Mouse (Mus musculus) cortical plate, adult 2 months (tissue): ENCODE results near the gene Cuta. TPM values are rescaled to one million over a fixed set of nuclear protein-coding genes. Genes with fewer than 3 reads are reported as not detected.

Source experiments
- H3K27ac ChIP-seq: fragments of 200-500 bp; 2 replicates; pipeline ENCODE4 v1.5.1; 2012; ENCODE audit warnings: low read length, control low read depth, inconsistent platforms; ENCODE audit not compliant: insufficient read depth
- H3K4me1 ChIP-seq: fragments of 200-500 bp; 2 replicates; pipeline ENCODE4 v1.6.1; 2011; ENCODE audit warnings: low read length; ENCODE audit not compliant: control insufficient read depth, insufficient read depth
- H3K4me3 ChIP-seq: fragments of 200-500 bp; 2 replicates; pipeline ENCODE4 v1.5.1; 2011; ENCODE audit warnings: mild to moderate bottlenecking, low read length, control low read depth; ENCODE audit not compliant: insufficient read depth
- CTCF ChIP-seq: fragments of 200-500 bp; IDR thresholded peaks from 2 replicates; pipeline ENCODE4 v1.5.1; 2011; ENCODE audit warnings: mild to moderate bottlenecking, control low read depth, low read length; ENCODE audit not compliant: insufficient read depth; ENCODE audit errors: extremely low read depth
- POLR2A ChIP-seq: fragments of 200-500 bp; IDR thresholded peaks from 2 replicates; pipeline ENCODE4 v1.6.1; 2011; ENCODE audit warnings: mild to moderate bottlenecking, low read length, control low read depth; ENCODE audit not compliant: insufficient read depth; ENCODE audit errors: extremely low read depth
- polyA plus RNA-seq: library from polyadenylated mRNA; depleted of rRNA; stranded (reverse); fragments of >200 nt; gene quantifications from 2 replicates; pipeline ENCODE4 v1.2.3, GENCODE M21; 2012; rRNA removed

The Cuta gene
- polyA plus RNA-seq, 1 experiment = 139 TPM

- Histone ChIP-seq H3K27ac (peak overlapping the region; percentile 17; the same call in 1 of the 2 replicates), H3K4me3 (no peak overlapping the region), H3K4me1 (peaks cover 13% of the 10 kb centered on the region)
- TF ChIP-seq CTCF (no peak), POLR2A (no peak)
Measured at GRCm38 (mm10) chr17:26892635-26893375, 46.6 kb downstream of the Cuta start.

GRCm38 (mm10) chr17:26887926-26888325 is 51.4 kb downstream of the Cuta start:
- H3K4me3 ChIP-seq = no peak overlapping the region
- H3K27ac ChIP-seq = no peak overlapping the region
- peaks cover 4% of the 10 kb centered on the region; the same call in 1 of the 2 replicates for H3K4me1 ChIP-seq
- TF ChIP-seq CTCF = no peak
- no peak for TF ChIP-seq POLR2A

DNA sequence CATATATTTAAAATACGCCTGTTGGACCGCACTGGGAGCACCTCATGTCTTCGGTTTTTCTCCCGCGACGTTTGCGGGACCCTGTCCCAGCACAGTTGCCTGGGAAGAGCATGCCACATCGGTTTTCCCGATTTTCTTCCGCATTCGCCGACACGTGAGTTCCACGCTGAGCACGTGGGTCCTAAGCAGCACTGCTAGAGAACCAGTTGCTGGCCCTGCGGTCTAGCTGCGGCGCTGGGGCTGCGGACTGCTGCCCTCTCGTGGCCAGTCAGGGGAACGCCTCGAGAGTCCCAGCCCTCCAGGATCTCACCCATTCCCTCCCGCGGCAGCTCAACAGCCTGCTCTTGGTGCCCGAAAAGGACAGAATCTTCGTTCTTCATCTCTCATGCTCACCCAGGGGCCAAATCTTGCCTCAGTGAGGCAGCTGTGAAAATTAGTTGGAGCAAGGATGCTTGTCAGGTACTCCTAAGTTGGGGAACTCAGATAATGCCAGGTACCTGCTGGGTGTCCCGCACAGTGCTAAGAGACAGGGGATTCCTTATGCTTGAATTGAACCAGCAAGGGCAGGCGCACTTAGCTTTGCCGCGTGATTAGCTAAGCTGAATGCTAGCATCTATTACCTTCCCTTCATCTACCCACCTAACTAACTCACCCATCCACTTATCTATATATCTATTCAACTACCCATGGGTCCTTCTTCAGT is 53.2 kb downstream of the Cuta start:
- H3K4me1 ChIP-seq = peaks cover 2% of the 10 kb centered on the region; the same call in 1 of the 2 replicates
- TF ChIP-seq CTCF = peak; percentile 90
- TF ChIP-seq POLR2A = no peak
- peak overlapping the region; percentile 26 for H3K4me3 ChIP-seq
- H3K27ac ChIP-seq = no peak overlapping the region

DNA sequence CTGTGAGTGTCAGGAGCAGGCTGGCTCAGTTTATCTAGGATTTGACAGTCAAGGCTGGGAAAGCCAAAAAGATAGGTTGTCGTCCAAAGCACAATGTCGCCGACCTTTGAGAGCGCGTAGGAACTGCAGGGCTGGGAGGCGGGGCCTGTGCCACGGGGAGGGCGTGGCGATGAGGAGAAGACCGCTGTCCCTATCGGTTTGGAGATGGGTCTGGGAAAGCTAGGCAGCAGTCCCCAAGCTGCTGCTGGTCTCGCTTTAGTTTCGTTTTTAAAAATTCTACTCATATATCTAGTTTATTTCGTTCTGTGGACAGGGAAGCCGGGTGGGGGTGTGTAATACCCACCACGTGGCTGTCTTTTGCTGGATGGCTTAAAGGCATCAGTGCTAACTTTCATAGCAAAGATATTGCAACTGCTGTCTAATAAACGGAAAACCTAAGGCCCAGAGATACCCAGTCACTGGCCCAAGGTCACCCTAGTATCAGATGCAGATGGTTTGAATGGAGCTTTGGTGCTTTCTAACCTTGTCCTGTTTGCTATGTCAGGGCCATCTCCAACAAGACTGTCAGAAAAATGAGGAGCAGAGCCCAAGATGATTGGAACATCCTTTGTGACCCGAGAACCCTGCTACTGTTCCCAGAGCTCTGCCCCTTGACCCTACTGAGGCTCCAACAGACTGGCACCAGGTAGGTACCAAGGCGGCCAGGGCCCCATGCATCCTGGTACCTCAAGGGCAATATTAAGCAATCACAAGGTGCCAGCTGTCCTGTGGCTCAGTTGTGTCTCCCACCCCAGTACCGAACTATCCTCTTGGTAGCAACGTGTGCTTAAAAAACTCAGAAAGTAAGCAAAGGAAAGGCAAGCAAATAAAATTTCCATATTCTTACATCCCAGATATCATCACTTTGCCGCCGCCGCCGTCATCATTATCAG is 54.1 kb downstream of the Cuta start:
- H3K4me1 ChIP-seq = peaks cover 2% of the 10 kb centered on the region; the same call in 1 of the 2 replicates
- peak overlapping the region; percentile 26 for H3K4me3 ChIP-seq
- H3K27ac ChIP-seq = no peak overlapping the region
- TF ChIP-seq CTCF = peak; percentile 26; the same call in 1 of the 2 replicates
- no peak for TF ChIP-seq POLR2A

Other genes starting within 250 kb of the Cuta start
- gene Crebrf, start 223.9 kb downstream of the Cuta start, polyA plus RNA-seq = 17.4 and 19.2 TPM in 2 replicates
- gene Bnip1, start 158.5 kb downstream of the Cuta start, polyA plus RNA-seq = 40.3 and 42.8 TPM in 2 replicates
- not detected in 2 replicates for gene Nkx2-5, start 94.6 kb downstream of the Cuta start, polyA plus RNA-seq
- gene Kifc5b, start 22.5 kb downstream of the Cuta start, polyA plus RNA-seq = 3.9 TPM in 2 replicates
- gene Phf1, start 6.5 kb downstream of the Cuta start, polyA plus RNA-seq = 47.7 and 48.1 TPM in 2 replicates
- 185 and 195 TPM in 2 replicates for gene Syngap1, start 1.7 kb upstream of the Cuta start, polyA plus RNA-seq
- 13.9 and 14.5 TPM in 2 replicates for gene Zbtb9, start 33.6 kb upstream of the Cuta start, polyA plus RNA-seq
- 17.3 and 19.3 TPM in 2 replicates for gene Bak1, start 89.4 kb upstream of the Cuta start, polyA plus RNA-seq
- 2.4 and 2.6 TPM in 2 replicates for gene Itpr3, start 117.7 kb upstream of the Cuta start, polyA plus RNA-seq
- 438 and 459 TPM in 2 replicates for gene Uqcc2, start 194.3 kb upstream of the Cuta start, polyA plus RNA-seq
- gene Ip6k3, start 228.2 kb upstream of the Cuta start, polyA plus RNA-seq = 1.0 and 1.1 TPM in 2 replicates